Mouse (Mus musculus): ENCODE results near the gene Fut11. TPM values are rescaled to one million over a fixed set of nuclear protein-coding genes. Genes with fewer than 3 reads are reported as not detected.

The Fut11 gene
- total RNA-seq, 2 experiments from 2014 or later = 4.9 to 12.5 TPM

DNA sequence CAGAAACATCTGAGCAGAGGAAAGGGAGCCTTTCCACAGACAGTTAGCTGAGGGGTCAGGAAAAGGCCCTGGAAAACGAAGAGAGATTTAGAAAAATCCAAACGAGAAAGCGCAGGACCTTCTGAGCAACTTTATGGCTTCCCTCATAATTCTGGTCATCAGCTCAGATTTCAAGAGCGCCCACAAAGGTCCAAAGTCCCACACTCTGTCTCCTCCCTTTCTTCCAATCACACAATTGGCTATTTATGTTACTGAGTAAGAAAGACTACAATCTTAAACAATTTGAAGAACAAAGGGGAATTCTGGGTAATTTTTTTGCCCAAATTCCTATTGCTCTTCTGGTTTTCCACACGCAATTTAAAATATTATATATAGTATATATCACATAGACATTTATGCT lies 55.7 kb downstream of the Fut11 start:
- ATAC-seq (ENCODE audit: poor library complexity, severe bottlenecking) = no peak

Other genes starting within 250 kb of the Fut11 start
- gene Cfap70, start 242.7 kb upstream of the Fut11 start, total RNA-seq (2015) = not detected in 2 replicates
- gene Cfap70, start 242.7 kb upstream of the Fut11 start, total RNA-seq (2017) = not detected in 2 replicates
- 99.1 and 113 TPM in 2 replicates for gene Anxa7, start 214.8 kb upstream of the Fut11 start, total RNA-seq (2015)
- 117 and 128 TPM in 2 replicates for gene Anxa7, start 214.8 kb upstream of the Fut11 start, total RNA-seq (2017)
- gene Mss51, start 198.1 kb upstream of the Fut11 start, total RNA-seq (2015) = 1.2 and 3.2 TPM in 2 replicates
- gene Mss51, start 198.1 kb upstream of the Fut11 start, total RNA-seq (2017) = 0.51 and 0.85 TPM in 2 replicates
- 142 and 144 TPM in 2 replicates for gene Ppp3cb, start 148.4 kb upstream of the Fut11 start, total RNA-seq (2015)
- gene Ppp3cb, start 148.4 kb upstream of the Fut11 start, total RNA-seq (2017) = 64.6 and 86.8 TPM in 2 replicates
- 1.5 and 2.2 TPM in 2 replicates for gene Usp54, start 53.9 kb upstream of the Fut11 start, total RNA-seq (2015)
- 1.8 and 2.5 TPM in 2 replicates for gene Usp54, start 53.9 kb upstream of the Fut11 start, total RNA-seq (2017)
- gene Myoz1, start 38.4 kb upstream of the Fut11 start, total RNA-seq (2015) = 0.76 TPM in 1 of 2 replicates, not detected in the other
- 0.51 TPM in 1 of 2 replicates, not detected in the other for gene Myoz1, start 38.4 kb upstream of the Fut11 start, total RNA-seq (2017)
- gene Synpo2l, start 26.6 kb upstream of the Fut11 start, total RNA-seq (2015) = 0.07 TPM in 1 of 2 replicates, not detected in the other
- gene Synpo2l, start 26.6 kb upstream of the Fut11 start, total RNA-seq (2017) = not detected in 2 replicates
- gene Sec24c, start 20.7 kb upstream of the Fut11 start, total RNA-seq (2015) = 34.2 and 48.4 TPM in 2 replicates
- gene Sec24c, start 20.7 kb upstream of the Fut11 start, total RNA-seq (2017) = 69.7 and 90.0 TPM in 2 replicates
- 94.2 and 107 TPM in 2 replicates for gene Chchd1, start 8.0 kb downstream of the Fut11 start, total RNA-seq (2015)
- 86.5 and 86.8 TPM in 2 replicates for gene Chchd1, start 8.0 kb downstream of the Fut11 start, total RNA-seq (2017)
- 33.2 and 39.3 TPM in 2 replicates for gene Zswim8, start 12.6 kb downstream of the Fut11 start, total RNA-seq (2015)
- gene Zswim8, start 12.6 kb downstream of the Fut11 start, total RNA-seq (2017) = 26.5 and 33.3 TPM in 2 replicates
- gene Ndst2, start 39.6 kb downstream of the Fut11 start, total RNA-seq (2015) = 55.7 and 60.3 TPM in 2 replicates
- gene Ndst2, start 39.6 kb downstream of the Fut11 start, total RNA-seq (2017) = 14.0 and 19.5 TPM in 2 replicates
- 24.0 and 24.3 TPM in 2 replicates for gene Camk2g, start 99.1 kb downstream of the Fut11 start, total RNA-seq (2015)
- gene Camk2g, start 99.1 kb downstream of the Fut11 start, total RNA-seq (2017) = 50.1 and 61.1 TPM in 2 replicates
- 7.0 and 9.5 TPM in 2 replicates for gene Plau, start 141.7 kb downstream of the Fut11 start, total RNA-seq (2015)
- gene Plau, start 141.7 kb downstream of the Fut11 start, total RNA-seq (2017) = 16.8 and 17.1 TPM in 2 replicates
- gene Vcl, start 234.4 kb downstream of the Fut11 start, total RNA-seq (2015) = 149 and 152 TPM in 2 replicates
- 117 and 128 TPM in 2 replicates for gene Vcl, start 234.4 kb downstream of the Fut11 start, total RNA-seq (2017)